Mouse (Mus musculus): ENCODE data around the gene Rdh1.
A peak's percentile ranks its signal among the peaks of the same experiment; 100 is the strongest.
"Not testable (repeated sequence)": the region's sequence is repeated elsewhere in the genome, so short reads cannot be mapped to it uniquely, and the experiment has no call there.

Gene Rdh1

GRCm38 (mm10) chr10:127748847-127749612 is 10.5 kb upstream of the Rdh1 start:
- peak; percentile 27 for DNase-seq (ENCODE audit: low read depth, low spot score)

DNA sequence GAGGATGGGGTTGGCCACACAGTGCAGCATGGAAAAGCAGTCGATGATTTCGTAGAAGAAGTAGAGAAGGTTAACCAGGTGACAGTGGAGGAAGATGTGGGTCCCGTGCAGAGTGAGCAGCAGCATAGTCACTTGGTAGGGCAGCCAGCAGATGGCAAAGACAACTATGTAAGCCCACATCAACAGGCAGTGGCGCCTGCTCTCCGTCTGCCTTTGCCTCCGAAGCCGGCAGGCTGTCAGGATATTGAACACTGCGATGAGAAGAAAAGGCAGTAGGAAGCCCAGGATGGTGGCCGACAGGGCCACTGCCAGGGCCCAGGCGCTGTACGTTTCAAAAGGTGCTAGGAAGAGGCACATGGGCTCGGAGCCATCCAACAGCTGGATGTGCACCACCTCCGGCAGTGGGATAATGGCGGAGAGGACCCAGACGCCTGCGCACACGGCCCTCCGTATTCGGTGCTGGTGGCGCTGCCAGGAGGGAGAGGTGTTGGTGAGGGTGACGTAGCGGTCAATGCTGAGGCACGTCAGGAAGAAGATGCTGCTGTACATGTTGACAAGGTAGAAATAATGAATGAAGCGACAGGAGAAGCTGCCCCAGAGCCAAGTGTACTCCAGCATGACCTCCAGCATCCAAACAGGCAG is 9.3 kb upstream of the Rdh1 start:
- no peak for DNase-seq (ENCODE audit: low read depth, low spot score)

DNA sequence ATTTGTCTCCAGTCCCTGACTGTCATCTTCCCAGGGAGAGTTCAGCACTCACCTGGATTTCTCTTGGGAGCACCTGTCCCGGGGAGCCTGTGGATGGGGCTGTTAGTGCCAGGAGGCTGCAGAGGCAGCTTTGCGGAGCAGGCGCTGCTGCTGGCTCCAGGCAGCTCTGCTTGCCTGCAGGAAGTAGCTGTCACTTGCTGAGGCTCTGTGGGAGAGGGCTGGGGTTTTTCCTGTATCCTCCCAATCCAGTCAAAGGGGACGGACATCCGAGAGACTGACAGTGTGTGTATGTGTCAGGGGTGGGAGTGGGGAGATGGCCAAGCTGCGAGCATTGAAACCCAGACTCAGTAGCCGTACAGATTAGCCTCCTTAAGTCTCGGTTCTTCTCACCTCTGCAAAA is 8.0 kb upstream of the Rdh1 start, which contains the start of gene Gpr182:
Gpr182 (minus strand) TSS at position 185 of the 400 bp plus-strand sequence.
- no peak for DNase-seq (ENCODE audit: low read depth, low spot score)

DNA sequence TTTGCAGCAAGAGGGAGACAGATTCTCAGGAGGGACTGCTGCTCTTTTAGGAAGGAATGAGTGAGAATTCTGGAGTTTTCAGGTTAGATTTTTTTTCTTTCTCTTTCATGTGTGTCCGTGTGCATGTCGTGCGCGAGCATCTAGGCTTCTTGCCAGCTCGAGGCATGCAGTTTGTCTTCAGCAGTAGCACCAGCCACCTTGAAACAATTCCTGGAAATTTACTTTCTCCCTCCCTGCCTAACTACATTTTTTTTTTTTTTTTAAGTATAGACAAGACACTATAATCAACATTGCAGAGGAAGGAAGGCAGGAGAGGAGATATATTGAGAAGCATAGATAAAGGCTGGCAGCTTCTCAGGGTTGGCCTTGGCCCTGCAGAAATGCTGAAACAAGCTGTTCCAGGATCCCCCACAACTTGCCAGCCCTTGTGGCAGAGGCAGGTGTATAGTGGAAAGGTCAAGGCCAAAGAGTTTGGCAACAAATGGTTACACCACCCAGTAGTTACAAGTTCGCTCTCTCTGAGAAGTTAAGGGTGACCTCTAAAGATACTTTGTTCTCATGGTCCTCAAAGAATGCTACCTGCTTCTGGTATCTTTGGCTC is 4.9 kb upstream of the Rdh1 start:
- no peak for DNase-seq (ENCODE audit: low read depth, low spot score)

- DNase-seq (ENCODE audit: low read depth, low spot score): no peak
Measured at GRCm38 (mm10) chr10:127755246-127755645, 4.3 kb upstream of the Rdh1 start.

GRCm38 (mm10) chr10:127755770-127756468 is 3.6 kb upstream of the Rdh1 start:
- no peak for DNase-seq (ENCODE audit: low read depth, low spot score)

GRCm38 (mm10) chr10:127762926-127763325 is 3.4 kb downstream of the Rdh1 start:
- DNase-seq (ENCODE audit: low read depth, low spot score): not testable (repeated sequence)

DNA sequence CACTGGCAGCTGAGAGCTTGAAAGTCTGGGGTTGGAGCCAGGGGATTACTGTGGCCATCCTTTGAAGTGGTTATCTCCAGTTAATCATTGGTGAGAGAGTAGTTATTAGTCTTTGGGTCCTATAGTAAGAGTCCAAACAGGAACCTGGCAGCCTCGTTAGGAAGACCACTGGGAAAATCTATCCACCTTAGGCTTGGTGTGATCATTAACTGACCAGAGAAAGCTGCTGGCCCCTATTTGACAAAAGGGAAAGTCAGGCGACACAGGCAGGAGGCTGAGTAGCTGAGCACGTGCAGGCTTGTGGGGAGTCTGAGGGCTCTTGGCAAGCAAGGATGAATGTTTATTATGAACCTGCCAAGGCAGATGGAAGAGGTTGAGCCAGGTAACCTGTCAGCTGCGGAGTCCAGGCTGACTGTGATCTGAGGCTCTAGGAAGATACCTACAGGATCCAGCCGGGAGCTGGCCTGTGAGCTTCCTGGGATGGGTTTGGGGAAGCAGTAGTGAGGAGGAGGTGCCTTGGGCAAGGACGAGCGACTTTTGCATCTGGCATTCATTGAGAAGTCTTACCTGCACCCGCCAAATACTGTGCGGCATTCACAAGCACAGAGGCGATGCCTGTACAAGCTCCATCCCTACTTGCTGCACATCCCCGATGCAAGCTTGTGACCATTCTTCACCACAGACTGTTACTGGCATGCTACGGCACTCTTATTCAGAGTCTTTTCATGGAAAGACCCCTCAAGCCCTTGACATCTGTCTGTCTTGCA is 4.6 kb downstream of the Rdh1 start:
- DNase-seq (ENCODE audit: low read depth, low spot score): no peak

DNA sequence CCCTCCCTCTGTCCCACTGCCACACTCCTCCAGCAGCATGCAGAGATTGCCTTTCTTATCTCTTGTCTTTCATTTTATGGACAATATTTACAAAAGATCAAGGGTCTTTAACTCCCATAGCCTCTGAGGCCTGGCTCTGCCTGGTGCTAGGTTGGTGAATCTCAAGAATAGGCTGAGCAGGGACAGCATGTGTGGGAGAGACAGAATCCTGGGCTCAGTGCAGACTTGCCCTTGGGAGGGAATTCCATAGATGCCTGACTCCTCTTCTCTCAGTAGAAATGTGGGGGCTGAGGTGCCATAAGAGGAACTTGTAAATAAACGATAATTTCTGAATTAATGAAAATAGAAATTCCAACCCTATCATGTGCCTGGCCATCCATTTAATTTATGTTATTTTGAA is 7.0 kb downstream of the Rdh1 start:
- DNase-seq (ENCODE audit: low read depth, low spot score): no peak

GRCm38 (mm10) chr10:127776011-127776410 is 16.5 kb downstream of the Rdh1 start, which contains the start of gene Rdh9:
Gene Rdh9, plus strand, starts transcription at chr10:127776386.
- no peak for DNase-seq (ENCODE audit: low read depth, low spot score)

DNA sequence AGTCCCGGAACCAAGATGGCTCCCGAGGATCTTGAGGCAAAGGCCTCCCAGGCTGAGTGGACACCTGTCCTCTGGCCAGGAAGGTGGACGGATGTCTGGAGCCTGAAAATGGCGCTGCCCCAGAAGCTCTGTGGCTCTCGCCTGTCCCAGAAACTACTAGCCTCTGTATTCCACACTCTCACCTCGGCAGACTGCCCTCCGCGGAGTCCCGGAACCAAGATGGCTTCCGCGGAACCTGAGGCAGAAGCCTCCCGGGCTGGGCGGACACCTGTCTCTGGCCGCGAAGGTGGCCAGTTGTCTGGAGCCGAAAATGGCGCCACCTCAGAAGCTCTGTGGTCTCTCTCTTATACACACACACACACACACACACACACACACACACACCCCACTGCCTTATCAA is 22.8 kb downstream of the Rdh1 start:
- DNase-seq (ENCODE audit: low read depth, low spot score): not testable (repeated sequence)

GRCm38 (mm10) chr10:127785411-127785810 is 25.9 kb downstream of the Rdh1 start:
- not testable (repeated sequence) for DNase-seq (ENCODE audit: low read depth, low spot score)

DNA sequence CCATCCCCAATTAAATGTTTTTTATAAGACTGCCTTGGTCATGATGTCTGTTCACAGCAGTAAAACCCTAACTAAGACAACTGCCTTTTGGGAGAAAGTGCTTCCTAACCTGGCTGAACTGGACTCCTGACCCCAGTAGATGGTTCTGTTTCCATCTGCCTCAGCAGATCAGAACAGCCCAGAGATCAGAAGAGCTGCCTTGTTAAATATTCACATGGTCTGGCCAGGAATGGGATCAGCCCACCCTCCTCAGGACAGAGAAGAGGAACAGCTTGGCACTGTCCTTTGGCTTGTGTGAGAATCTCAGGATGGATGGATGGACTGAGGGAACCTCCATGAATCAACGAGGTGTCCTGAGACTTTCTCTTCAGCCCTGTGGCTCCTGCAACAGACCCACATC is 39.8 kb downstream of the Rdh1 start:
- no peak for DNase-seq (ENCODE audit: low read depth, low spot score)

- no peak for DNase-seq (ENCODE audit: low read depth, low spot score)
Measured at GRCm38 (mm10) chr10:127800891-127801290, 41.4 kb downstream of the Rdh1 start, which contains the start of gene Rdh16. Gene Rdh16, plus strand, starts transcription at chr10:127801152.

DNA sequence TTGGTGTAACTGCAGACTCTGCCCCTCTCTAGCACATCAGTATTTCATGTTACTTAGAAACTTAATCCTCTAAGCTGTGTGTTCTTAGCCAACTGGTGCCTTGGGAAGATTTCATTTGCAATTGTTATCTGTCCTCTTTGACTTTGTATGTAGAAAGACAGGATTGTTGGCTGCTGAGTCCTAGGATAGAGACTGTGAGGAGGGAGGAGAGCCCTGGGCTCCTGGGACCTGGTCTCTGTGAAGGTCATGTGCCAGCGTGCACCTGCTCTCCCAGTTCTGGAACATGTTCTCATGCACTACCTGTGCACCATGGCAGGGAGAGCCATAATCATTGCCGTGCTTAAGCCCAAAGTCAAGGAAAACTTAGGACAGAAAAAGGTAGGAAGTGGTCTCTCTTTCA is 42.1 kb downstream of the Rdh1 start:
- no peak for DNase-seq (ENCODE audit: low read depth, low spot score)

DNA sequence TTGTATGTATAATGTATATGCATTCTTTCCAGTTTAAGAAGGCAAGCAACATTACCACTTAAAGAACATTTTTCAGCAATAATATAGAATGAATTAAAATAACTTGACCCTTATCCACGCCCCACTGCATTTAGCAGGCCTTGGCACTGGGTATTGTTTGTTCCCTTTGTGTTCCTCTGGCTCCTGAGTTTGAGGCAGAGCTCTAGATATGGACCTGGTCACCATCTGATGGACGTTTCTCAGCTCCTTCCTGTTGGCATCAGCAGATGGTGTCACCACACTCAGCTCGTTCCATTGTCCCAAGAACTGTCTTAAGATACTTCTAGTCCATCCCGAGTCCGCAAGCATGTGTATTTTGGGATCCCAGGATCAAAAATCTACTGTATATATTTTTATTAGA is 42.7 kb downstream of the Rdh1 start:
- DNase-seq (ENCODE audit: low read depth, low spot score): no peak

- DNase-seq (ENCODE audit: low read depth, low spot score): no peak
Measured at GRCm38 (mm10) chr10:127804416-127804815, 44.9 kb downstream of the Rdh1 start.

- no peak for DNase-seq (ENCODE audit: low read depth, low spot score)
Measured at GRCm38 (mm10) chr10:127815888-127816287, 56.4 kb downstream of the Rdh1 start.

DNA sequence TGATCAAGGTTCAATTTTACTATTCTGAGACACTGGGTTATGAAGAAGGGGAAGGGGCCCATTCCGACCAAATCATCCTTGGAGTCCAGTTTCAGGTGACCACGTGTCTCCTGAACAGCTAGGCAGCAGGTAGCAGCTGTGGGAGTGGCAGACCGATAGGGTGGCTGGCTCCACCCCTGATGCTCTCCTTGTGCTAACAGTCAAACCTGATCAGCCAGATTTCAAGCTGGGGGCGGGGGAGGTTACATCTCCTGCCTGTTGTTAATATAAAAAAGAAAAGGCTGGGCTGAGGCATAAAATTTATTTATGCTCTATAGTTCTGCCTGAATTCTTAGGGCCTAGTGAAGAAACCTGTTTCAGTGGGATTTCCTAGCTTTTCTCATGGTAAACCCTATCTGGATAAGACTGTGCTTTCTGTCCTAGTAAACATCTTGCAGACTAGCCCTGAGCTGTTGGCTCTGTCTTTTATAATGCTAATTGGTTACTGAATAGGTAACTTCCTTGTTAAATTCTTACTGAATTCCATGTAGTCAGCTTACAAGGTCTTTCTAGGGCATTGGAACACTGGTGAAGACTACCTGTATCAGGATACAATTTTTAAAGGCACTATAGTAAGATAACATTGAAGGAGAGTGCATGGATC is 57.9 kb downstream of the Rdh1 start:
- not testable (repeated sequence) for DNase-seq (ENCODE audit: low read depth, low spot score)

Measured in skeletal muscle tissue, adult 2 months (tissue).